ENCODE assay signal across 12 mouse cellular contexts in the genomic region with DNA sequence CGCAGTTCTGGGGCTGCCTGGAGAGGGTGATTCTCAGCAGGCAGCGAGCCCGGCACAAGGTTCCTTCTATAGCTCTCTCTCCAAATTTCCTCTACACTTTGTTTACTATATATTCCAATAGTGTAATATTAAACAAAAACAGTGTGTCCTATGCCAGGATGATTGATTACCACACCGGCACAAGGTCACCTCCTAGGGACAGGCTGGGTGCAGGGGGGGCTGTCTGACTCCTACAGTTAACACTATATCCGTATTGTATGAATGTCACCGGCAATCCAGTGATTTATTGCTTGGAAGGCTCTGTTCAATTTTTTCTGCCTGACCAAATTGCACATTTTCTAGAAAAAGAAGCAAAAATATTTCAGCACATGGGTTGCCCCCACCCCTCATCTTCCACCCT.
"Had no signal": no experiment of that assay in that cellular context is flagged by ENCODE, and none has a peak within 500 bp of the region (broad histone marks: within the 10 kb centered on the region; RNA-seq: fewer than 3 reads in every experiment).

No protein-coding gene starts in this region.

- ATAC-seq: liver, embryonic 12.5 days; midbrain, embryonic 16.5 days had no signal

- H3K4me1 ChIP-seq: liver, embryonic 12.5 days had no signal

- H3K27ac ChIP-seq: limb, embryonic 15.5 days; liver, embryonic 12.5 days had no signal

- H3K36me3 ChIP-seq: limb, embryonic 15.5 days; liver, embryonic 12.5 days had no signal

- H3K9ac ChIP-seq: limb, embryonic 15.5 days; liver, embryonic 12.5 days; lung, embryonic 14.5 days had no signal

- DNase-seq: kidney, adult 18-20 months; kidney, postnatal 10 days; left cerebral cortex, postnatal 4 days; lung, embryonic 14.5 days; lung, postnatal 10 days; lung, postnatal 4 days; right cerebral cortex, postnatal 4 days; thymus, postnatal 36 days had no signal

- H3K4me3 ChIP-seq: limb, embryonic 15.5 days; liver, embryonic 12.5 days had no signal

- H3K4me2 ChIP-seq: limb, embryonic 15.5 days; liver, embryonic 12.5 days; lung, embryonic 14.5 days; midbrain, embryonic 11.5 days had no signal

- H3K9me3 ChIP-seq: limb, embryonic 15.5 days; liver, embryonic 12.5 days had no signal
